Mouse (Mus musculus): ENCODE results near the gene Pbld1. TPM values are rescaled to one million over a fixed set of nuclear protein-coding genes. Genes with fewer than 3 reads are reported as not detected.

Gene Pbld1
- 0.58 and 0.93 TPM in 2 replicates for polyA plus RNA-seq (2014; fragmentation: Nextera tagmentation; extraction: Ambion mirVana)

- Histone ChIP-seq H3K36me3 (ENCODE audit: control insufficient read depth, insufficient read depth, low read length) (no peaks in the 10 kb centered on the region), H3K4me3 (replicated peaks; ENCODE audit: low read depth, low read length) (no peak within 1 kb of the TSS), H3K27ac (replicated peaks; ENCODE audit: low read depth, low read length) (no peak within 1 kb of the TSS), H3K9ac (replicated peaks; ENCODE audit: low read length) (no peak within 1 kb of the TSS), H3K27me3 (ENCODE audit: control insufficient read depth, insufficient read depth, low read length) (no peaks in the 10 kb centered on the region), H3K4me1 (ENCODE audit: control insufficient read depth, insufficient read depth, low read length) (no peaks in the 10 kb centered on the region), H3K4me2 (ENCODE audit: low read length) (no peak within 1 kb of the TSS), H3K9me3 (ENCODE audit: control insufficient read depth, low read length) (no peaks in the 10 kb centered on the region)
- DNase-seq (no peak), ATAC-seq (ENCODE audit: low FRiP score, low TSS enrichment) (no peak)
- WGBS: 84% methylated on average over 2 of the region's 2 CpGs
Observed at GRCm38 (mm10) chr10:63059862-63060261, at the start of gene Pbld1. Gene Pbld1, plus strand, starts transcription at chr10:63060162.

GRCm38 (mm10) chr10:63010268-63010667, 49.7 kb upstream of the Pbld1 start:
- Histone ChIP-seq H3K36me3 (ENCODE audit: control insufficient read depth, insufficient read depth, low read length) (peaks cover 93% of the 10 kb centered on the region), H3K27me3 (ENCODE audit: control insufficient read depth, insufficient read depth, low read length) (no peaks in the 10 kb centered on the region)
- 90% methylated on average over 4 of the region's 4 CpGs for WGBS

GRCm38 (mm10) chr10:63011556-63011955, 48.4 kb upstream of the Pbld1 start:
- no peak overlapping the region for H3K9ac ChIP-seq (replicated peaks; ENCODE audit: low read length)
- H3K9me3 ChIP-seq (ENCODE audit: control insufficient read depth, low read length): no peaks in the 10 kb centered on the region
- H3K27ac ChIP-seq (replicated peaks; ENCODE audit: low read depth, low read length): no peak overlapping the region
- WGBS: 86% methylated on average over 6 of the region's 6 CpGs
- no peaks in the 10 kb centered on the region for H3K4me1 ChIP-seq (ENCODE audit: control insufficient read depth, insufficient read depth, low read length)
- DNase-seq (no peak), ATAC-seq (ENCODE audit: low FRiP score, low TSS enrichment) (no peak)
- H3K4me3 ChIP-seq (replicated peaks; ENCODE audit: low read depth, low read length): no peak overlapping the region
- no peaks in the 10 kb centered on the region for H3K27me3 ChIP-seq (ENCODE audit: control insufficient read depth, insufficient read depth, low read length)
- H3K4me2 ChIP-seq (ENCODE audit: low read length): no peak overlapping the region
- H3K36me3 ChIP-seq (ENCODE audit: control insufficient read depth, insufficient read depth, low read length): peaks cover 96% of the 10 kb centered on the region

More at GRCm38 (mm10) chr10:63010268-63010667, 49.7 kb upstream of the Pbld1 start:
- no peak overlapping the region for H3K4me3 ChIP-seq (replicated peaks; ENCODE audit: low read depth, low read length)
- no peak overlapping the region for H3K4me2 ChIP-seq (ENCODE audit: low read length)
- ATAC-seq (ENCODE audit: low FRiP score, low TSS enrichment) (no peak), DNase-seq (no peak)
- H3K9ac ChIP-seq (replicated peaks; ENCODE audit: low read length): no peak overlapping the region
- H3K27ac ChIP-seq (replicated peaks; ENCODE audit: low read depth, low read length): no peak overlapping the region
- H3K9me3 ChIP-seq (ENCODE audit: control insufficient read depth, low read length): no peaks in the 10 kb centered on the region
- H3K4me1 ChIP-seq (ENCODE audit: control insufficient read depth, insufficient read depth, low read length): no peaks in the 10 kb centered on the region

- no peak overlapping the region for H3K27ac ChIP-seq (replicated peaks; ENCODE audit: low read depth, low read length)
- H3K9ac ChIP-seq (replicated peaks; ENCODE audit: low read length): no peak overlapping the region
- no peak overlapping the region for H3K4me3 ChIP-seq (replicated peaks; ENCODE audit: low read depth, low read length)
- WGBS: 87% methylated on average over 3 of the region's 3 CpGs
- H3K4me2 ChIP-seq (ENCODE audit: low read length): no peak overlapping the region
- no peaks in the 10 kb centered on the region for H3K27me3 ChIP-seq (ENCODE audit: control insufficient read depth, insufficient read depth, low read length)
- no peaks in the 10 kb centered on the region for H3K9me3 ChIP-seq (ENCODE audit: control insufficient read depth, low read length)
- H3K4me1 ChIP-seq (ENCODE audit: control insufficient read depth, insufficient read depth, low read length): peaks cover under 1% of the 10 kb centered on the region; the same call in 1 of the 2 replicates
- no peak for ATAC-seq (ENCODE audit: low FRiP score, low TSS enrichment)
- peaks cover 92% of the 10 kb centered on the region for H3K36me3 ChIP-seq (ENCODE audit: control insufficient read depth, insufficient read depth, low read length)
- DNase-seq: no peak
Observed at GRCm38 (mm10) chr10:63013476-63013875, 46.5 kb upstream of the Pbld1 start.

DNA sequence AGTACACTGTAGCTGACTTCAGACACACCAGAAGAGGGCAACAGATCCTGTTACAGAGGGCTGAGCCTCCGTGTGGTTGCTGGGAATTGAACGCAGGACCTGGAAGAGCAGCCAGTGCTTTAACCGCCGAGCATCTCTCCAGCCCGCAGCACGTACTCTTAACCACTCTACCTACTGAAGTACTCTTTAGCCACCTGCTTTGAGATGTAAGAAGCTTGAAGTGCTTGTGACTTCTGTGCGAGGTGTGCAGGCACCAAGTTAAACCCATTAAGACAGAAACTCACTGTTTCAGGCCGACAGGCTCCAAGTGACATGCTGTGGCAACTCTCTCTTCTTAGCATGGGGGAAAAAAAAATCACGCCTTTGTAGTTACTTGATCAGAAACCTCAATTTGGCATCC, 45.8 kb upstream of the Pbld1 start:
- Histone ChIP-seq H3K9me3 (ENCODE audit: control insufficient read depth, low read length) (no peaks in the 10 kb centered on the region), H3K4me3 (replicated peaks; ENCODE audit: low read depth, low read length) (no peak overlapping the region), H3K9ac (replicated peaks; ENCODE audit: low read length) (no peak overlapping the region), H3K27ac (replicated peaks; ENCODE audit: low read depth, low read length) (no peak overlapping the region), H3K4me2 (ENCODE audit: low read length) (no peak overlapping the region), H3K27me3 (ENCODE audit: control insufficient read depth, insufficient read depth, low read length) (no peaks in the 10 kb centered on the region), H3K4me1 (ENCODE audit: control insufficient read depth, insufficient read depth, low read length) (peaks cover 7% of the 10 kb centered on the region), H3K36me3 (ENCODE audit: control insufficient read depth, insufficient read depth, low read length) (peaks cover 87% of the 10 kb centered on the region)
- 85% methylated on average over 9 of the region's 9 CpGs for WGBS
- ATAC-seq (ENCODE audit: low FRiP score, low TSS enrichment) (no peak), DNase-seq (no peak)

- H3K27ac ChIP-seq (replicated peaks; ENCODE audit: low read depth, low read length): no peak overlapping the region
- 82% methylated on average over 6 of the region's 6 CpGs for WGBS
- no peak overlapping the region for H3K4me3 ChIP-seq (replicated peaks; ENCODE audit: low read depth, low read length)
- H3K27me3 ChIP-seq (ENCODE audit: control insufficient read depth, insufficient read depth, low read length): no peaks in the 10 kb centered on the region
- H3K4me1 ChIP-seq (ENCODE audit: control insufficient read depth, insufficient read depth, low read length): peaks cover 34% of the 10 kb centered on the region
- H3K9ac ChIP-seq (replicated peaks; ENCODE audit: low read length): no peak overlapping the region
- ATAC-seq (ENCODE audit: low FRiP score, low TSS enrichment) (no peak), DNase-seq (no peak)
- H3K4me2 ChIP-seq (ENCODE audit: low read length): peak overlapping the region; percentile 27
- H3K9me3 ChIP-seq (ENCODE audit: control insufficient read depth, low read length): no peaks in the 10 kb centered on the region
- H3K36me3 ChIP-seq (ENCODE audit: control insufficient read depth, insufficient read depth, low read length): peaks cover 38% of the 10 kb centered on the region
Observed at GRCm38 (mm10) chr10:63019304-63019703, 40.7 kb upstream of the Pbld1 start.

DNA sequence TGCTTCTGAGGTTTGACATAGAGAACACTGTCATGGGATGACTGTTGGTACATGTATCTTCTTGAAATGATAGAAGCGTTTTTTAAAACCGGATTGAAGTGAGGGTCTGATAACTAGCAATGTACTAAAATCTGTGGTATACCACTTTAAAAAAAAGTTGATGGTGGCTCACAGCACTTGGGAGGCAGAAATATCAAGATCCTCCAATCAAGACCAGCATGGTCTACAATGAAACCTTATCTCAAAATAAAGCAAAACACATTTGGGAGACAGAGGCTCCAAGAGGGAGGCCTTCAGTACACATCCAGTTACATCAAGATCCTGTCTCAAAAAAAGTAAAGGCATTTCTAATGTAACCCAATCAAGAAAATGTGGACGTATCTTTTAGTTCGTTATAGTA, 38.3 kb upstream of the Pbld1 start:
- H3K4me1 ChIP-seq (ENCODE audit: control insufficient read depth, insufficient read depth, low read length): peaks cover 49% of the 10 kb centered on the region

GRCm38 (mm10) chr10:63022541-63023120, 37.3 kb upstream of the Pbld1 start:
- no peaks in the 10 kb centered on the region for H3K27me3 ChIP-seq (ENCODE audit: control insufficient read depth, insufficient read depth, low read length)
- H3K4me2 ChIP-seq (ENCODE audit: low read length): peak overlapping the region; percentile 83
- H3K4me3 ChIP-seq (replicated peaks; ENCODE audit: low read depth, low read length): peak overlapping the region; percentile 94
- no peaks in the 10 kb centered on the region for H3K9me3 ChIP-seq (ENCODE audit: control insufficient read depth, low read length)
- peak overlapping the region; percentile 100 for H3K9ac ChIP-seq (replicated peaks; ENCODE audit: low read length)
- peak overlapping the region; percentile 100 for H3K27ac ChIP-seq (replicated peaks; ENCODE audit: low read depth, low read length)
- WGBS: under 1% methylated on average over 27 of the region's 27 CpGs
- peaks cover 4% of the 10 kb centered on the region for H3K36me3 ChIP-seq (ENCODE audit: control insufficient read depth, insufficient read depth, low read length)
- ATAC-seq (ENCODE audit: low FRiP score, low TSS enrichment) (no peak), DNase-seq (peak; percentile 49)
- H3K4me1 ChIP-seq (ENCODE audit: control insufficient read depth, insufficient read depth, low read length): peaks cover 58% of the 10 kb centered on the region

More for the DNA sequence above, 38.3 kb upstream of the Pbld1 start:
- H3K27ac ChIP-seq (replicated peaks; ENCODE audit: low read depth, low read length): no peak overlapping the region
- H3K36me3 ChIP-seq (ENCODE audit: control insufficient read depth, insufficient read depth, low read length): peaks cover 14% of the 10 kb centered on the region
- WGBS: 29% methylated on average over 4 of the region's 4 CpGs
- H3K9ac ChIP-seq (replicated peaks; ENCODE audit: low read length): peak overlapping the region; percentile 100
- peak overlapping the region; percentile 94 for H3K4me3 ChIP-seq (replicated peaks; ENCODE audit: low read depth, low read length)
- peak overlapping the region; percentile 83 for H3K4me2 ChIP-seq (ENCODE audit: low read length)
- no peak for ATAC-seq (ENCODE audit: low FRiP score, low TSS enrichment)
- no peak for DNase-seq
- H3K9me3 ChIP-seq (ENCODE audit: control insufficient read depth, low read length): no peaks in the 10 kb centered on the region
- no peaks in the 10 kb centered on the region for H3K27me3 ChIP-seq (ENCODE audit: control insufficient read depth, insufficient read depth, low read length)

DNA sequence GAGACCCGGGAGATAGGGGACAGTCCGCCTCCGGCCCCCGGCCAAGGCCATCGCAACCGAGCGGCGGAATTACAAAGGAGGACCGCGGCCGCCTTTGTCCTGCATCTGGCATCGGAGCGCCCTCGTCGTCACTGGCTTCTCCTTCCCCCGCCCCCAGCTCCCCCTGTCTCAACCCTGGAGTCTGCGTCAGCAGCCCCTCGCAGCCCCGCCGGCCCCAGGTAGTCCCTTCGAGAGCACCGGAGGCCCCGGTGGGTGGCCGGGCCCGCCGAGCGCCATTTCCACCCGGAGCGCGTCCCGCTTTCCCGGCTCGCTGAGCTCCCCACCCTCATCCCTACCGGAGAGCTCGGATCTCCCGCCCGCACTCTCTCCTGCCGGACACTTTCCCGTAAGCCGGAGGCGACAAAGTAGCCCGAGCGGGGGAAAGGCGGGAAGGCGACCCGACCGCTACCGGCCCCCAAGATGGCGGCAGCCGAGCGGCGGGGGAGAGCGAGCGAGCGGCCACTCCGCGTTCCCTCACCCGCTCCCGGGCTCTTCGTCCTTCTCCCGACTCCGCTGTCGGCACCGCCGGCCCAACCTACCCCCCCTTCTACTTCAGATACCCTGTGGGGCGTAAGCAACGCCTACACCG, 36.7 kb upstream of the Pbld1 start:
- Histone ChIP-seq H3K4me2 (ENCODE audit: low read length) (peak overlapping the region; percentile 83), H3K4me1 (ENCODE audit: control insufficient read depth, insufficient read depth, low read length) (peaks cover 58% of the 10 kb centered on the region), H3K9ac (replicated peaks; ENCODE audit: low read length) (peak overlapping the region; percentile 100), H3K27me3 (ENCODE audit: control insufficient read depth, insufficient read depth, low read length) (no peaks in the 10 kb centered on the region), H3K4me3 (replicated peaks; ENCODE audit: low read depth, low read length) (peak overlapping the region; percentile 94), H3K9me3 (ENCODE audit: control insufficient read depth, low read length) (no peaks in the 10 kb centered on the region), H3K27ac (replicated peaks; ENCODE audit: low read depth, low read length) (peak overlapping the region; percentile 100), H3K36me3 (ENCODE audit: control insufficient read depth, insufficient read depth, low read length) (no peaks in the 10 kb centered on the region)
- WGBS: under 1% methylated on average over 68 of the region's 68 CpGs
- DNase-seq: peak; percentile 82
- ATAC-seq (ENCODE audit: low FRiP score, low TSS enrichment): peak; percentile 15
